In genomic region chr15:79348651-79349050, GRCm38 (mm10) we compare ENCODE assay signal across 8 mouse cellular contexts. TPM values are rescaled to one million over a fixed set of nuclear protein-coding genes. Genes with fewer than 3 reads are reported as not detected.
DNase-seq lines count a peak whose midpoint lies in the region; ATAC-seq and TF ChIP-seq lines count a peak whose summit lies in the region.

No protein-coding gene starts in this region.

- no peaks in the 10 kb centered on the region for H3K9me3 ChIP-seq in kidney, postnatal 0 days (replicated peaks; ENCODE audit: low read length)
- H3K9me3 ChIP-seq in embryonic facial prominence, embryonic 12.5 days = no peaks in the 10 kb centered on the region
- H3K9me3 ChIP-seq in intestine, embryonic 15.5 days = no peaks in the 10 kb centered on the region

- H3K27ac ChIP-seq in kidney, postnatal 0 days = peak overlapping the region; percentile 86
- H3K27ac ChIP-seq in embryonic facial prominence, embryonic 12.5 days = no peak overlapping the region
- H3K27ac ChIP-seq in intestine, embryonic 15.5 days = peak overlapping the region; percentile 100

- H3K4me3 ChIP-seq in kidney, postnatal 0 days (replicated peaks; ENCODE audit: low read depth, low read length) = peak overlapping the region; percentile 66
- H3K4me3 ChIP-seq in embryonic facial prominence, embryonic 12.5 days = peak overlapping the region; percentile 68; the same call in 1 of the 2 replicates
- H3K4me3 ChIP-seq in intestine, embryonic 15.5 days (replicated peaks) = peak overlapping the region; percentile 79
- H3K4me3 ChIP-seq in myocyte = peak overlapping the region; percentile 63

- 0 out of 2 replicates have a peak, but pooled peaks cover 14% of the 10 kb centered on the region for H3K4me1 ChIP-seq in kidney, postnatal 0 days (replicated peaks; ENCODE audit: insufficient read depth, low read length)
- peaks cover 14% of the 10 kb centered on the region for H3K4me1 ChIP-seq in embryonic facial prominence, embryonic 12.5 days
- H3K4me1 ChIP-seq in intestine, embryonic 15.5 days (replicated peaks) = peaks cover 44% of the 10 kb centered on the region

- H3K79me2 ChIP-seq in myocyte (ENCODE audit: control insufficient read depth, insufficient read depth) = no peaks in the 10 kb centered on the region

- ATAC-seq in kidney, postnatal 0 days (replicated peaks; ENCODE audit: low FRiP score, low read depth) = no peak
- no peak for ATAC-seq in embryonic facial prominence, embryonic 12.5 days (ENCODE audit: insufficient number of reproducible peaks, insufficient read depth, low FRiP score, low TSS enrichment)
- no peak for ATAC-seq in intestine, embryonic 15.5 days

- no peaks in the 10 kb centered on the region for H3K27me3 ChIP-seq in kidney, postnatal 0 days (ENCODE audit: insufficient read depth, low read length)
- H3K27me3 ChIP-seq in embryonic facial prominence, embryonic 12.5 days = peaks cover 8% of the 10 kb centered on the region
- no peaks in the 10 kb centered on the region for H3K27me3 ChIP-seq in intestine, embryonic 15.5 days (replicated peaks)
- H3K27me3 ChIP-seq in myocyte (ENCODE audit: control insufficient read depth, insufficient read depth, insufficient read length) = no peaks in the 10 kb centered on the region

- peak overlapping the region; percentile 76; the same call in 1 of the 2 replicates for H3K9ac ChIP-seq in kidney, postnatal 0 days (ENCODE audit: low read depth, low read length)
- 0 out of 2 replicates have a peak overlapping the region, but pooled peaks have one; percentile 63 for H3K9ac ChIP-seq in embryonic facial prominence, embryonic 12.5 days
- peak overlapping the region; percentile 88 for H3K9ac ChIP-seq in intestine, embryonic 15.5 days

- H3ac ChIP-seq in myocyte (ENCODE audit: control insufficient read depth, insufficient read length) = no peak overlapping the region

- TF ChIP-seq CTCF in kidney, postnatal 0 days (IDR thresholded peaks at IDR 0.05; ENCODE audit: low read depth) = no peak

- no peak for DNase-seq in kidney, postnatal 0 days (ENCODE audit: low spot score)
- DNase-seq in kidney, adult 11 months = no peak
- no peak for DNase-seq in adrenal gland, postnatal 36 days
- no peak for DNase-seq in urinary bladder, adult 2 months (ENCODE audit: low spot score)
- no peak for DNase-seq in left cerebral cortex, adult 18-20 months (ENCODE audit: low spot score in 2 of 2)

- WGBS in kidney, postnatal 0 days = 54% methylated on average over 8 of the region's 8 CpGs
- 55% methylated on average over 8 of the region's 8 CpGs for WGBS in embryonic facial prominence, embryonic 12.5 days
- 42% methylated on average over 8 of the region's 8 CpGs for WGBS in intestine, embryonic 15.5 days

- H3K4me2 ChIP-seq in kidney, postnatal 0 days (ENCODE audit: low read length) = peak overlapping the region; percentile 97
- H3K4me2 ChIP-seq in embryonic facial prominence, embryonic 12.5 days (replicated peaks) = peak overlapping the region; percentile 94
- peak overlapping the region; percentile 85 for H3K4me2 ChIP-seq in intestine, embryonic 15.5 days (replicated peaks)
- H3K4me2 ChIP-seq in myocyte (ENCODE audit: low read depth) = peak overlapping the region; percentile 90

- no peak for TF ChIP-seq POLR2A in myocyte (IDR thresholded peaks at IDR 0.05; ENCODE audit: insufficient read length, low read depth)

- no peaks in the 10 kb centered on the region for H3K36me3 ChIP-seq in kidney, postnatal 0 days (ENCODE audit: insufficient read depth, low read length)
- H3K36me3 ChIP-seq in embryonic facial prominence, embryonic 12.5 days = no peaks in the 10 kb centered on the region
- no peaks in the 10 kb centered on the region for H3K36me3 ChIP-seq in intestine, embryonic 15.5 days
- H3K36me3 ChIP-seq in myocyte (ENCODE audit: control insufficient read depth, insufficient read depth) = no peaks in the 10 kb centered on the region

TF ChIP-seq in myocyte, 11 proteins besides CTCF, POLR2A, EP300 and RAD21:
- no peak for TF ChIP-seq MYOG (IDR thresholded peaks at IDR 0.05; ENCODE audit: control insufficient read depth in 1 of 3, insufficient read depth in 1 of 3, insufficient read length in 2 of 3, low read depth in 2 of 3)
- no peak for TF ChIP-seq MYOD1 (IDR thresholded peaks at IDR 0.05; ENCODE audit: control insufficient read depth in 1 of 3, insufficient read length in 2 of 3, low read depth in 2 of 3)
- no peak for TF ChIP-seq SRF (IDR thresholded peaks at IDR 0.05; ENCODE audit: control insufficient read depth, insufficient read length, low read depth)
- TF ChIP-seq E2F4 (IDR thresholded peaks at IDR 0.05; ENCODE audit: insufficient read depth) = no peak
- TF ChIP-seq CEBPB (IDR thresholded peaks at IDR 0.05; ENCODE audit: insufficient read depth, poor library complexity, severe bottlenecking) = no peak
- no peak for TF ChIP-seq REST (IDR thresholded peaks at IDR 0.05; ENCODE audit: insufficient read depth, insufficient read length)
- no peak for TF ChIP-seq MAX (IDR thresholded peaks at IDR 0.05; ENCODE audit: low read depth)
- TF ChIP-seq POLR2AphosphoS2 (IDR thresholded peaks at IDR 0.05; ENCODE audit: insufficient read length, low read depth) = no peak
- TF ChIP-seq TCF3 (IDR thresholded peaks at IDR 0.05; ENCODE audit: insufficient read length, low read depth) = no peak
- TF ChIP-seq USF1 (IDR thresholded peaks at IDR 0.05; ENCODE audit: low read depth) = no peak
- TF ChIP-seq TCF12 (IDR thresholded peaks at IDR 0.05; ENCODE audit: insufficient read depth, poor library complexity, severe bottlenecking) = no peak

RNA-seq across cellular contexts. Expression of gene Maff, which starts 2.2 kb away (rescaled TPM):
- 6.9 and 7.3 TPM in 2 replicates for polyA plus RNA-seq in kidney, postnatal 0 days (2015; fragmentation: Nextera tagmentation; extraction: Ambion mirVana)
- polyA plus RNA-seq in embryonic facial prominence, embryonic 12.5 days (2016; fragmentation: Nextera tagmentation; extraction: Ambion mirVana) = 1.8 and 1.9 TPM in 2 replicates
- polyA plus RNA-seq in intestine, embryonic 15.5 days (2015; fragmentation: Nextera tagmentation; extraction: Ambion mirVana) = 5.8 and 7.9 TPM in 2 replicates
- 15.6 TPM for polyA plus RNA-seq in myocyte (2012; fragmentation: generic; extraction: Trizol)
- 10 to 100 TPM in 1 of 2 experiments, 1 to 10 TPM in 1; 6.3 to 19.1 TPM for total RNA-seq in adrenal gland, postnatal 36 days (2021)
- polyA plus RNA-seq in urinary bladder, adult 2 months (2012; rRNA removed) = 11.0 and 13.0 TPM in 2 replicates
- total RNA-seq in left cerebral cortex, adult 18-20 months (2021) = 1 to 10 TPM; 1.8 to 2.8 TPM

RNA-seq across cellular contexts. Expression of gene Pla2g6, which starts 20.5 kb away (rescaled TPM):
- 10.7 and 12.2 TPM in 2 replicates for polyA plus RNA-seq in kidney, postnatal 0 days (2015; fragmentation: Nextera tagmentation; extraction: Ambion mirVana)
- 13.3 and 15.4 TPM in 2 replicates for polyA plus RNA-seq in embryonic facial prominence, embryonic 12.5 days (2016; fragmentation: Nextera tagmentation; extraction: Ambion mirVana)
- polyA plus RNA-seq in intestine, embryonic 15.5 days (2015; fragmentation: Nextera tagmentation; extraction: Ambion mirVana) = 20.2 and 21.6 TPM in 2 replicates
- 36.3 TPM for polyA plus RNA-seq in myocyte (2012; fragmentation: generic; extraction: Trizol)
- total RNA-seq in adrenal gland, postnatal 36 days (2021) = 10 to 100 TPM; 25.1 to 30.8 TPM
- polyA plus RNA-seq in urinary bladder, adult 2 months (2012; rRNA removed) = 20.5 and 20.6 TPM in 2 replicates
- 10 to 100 TPM; 18.4 to 21.2 TPM for total RNA-seq in left cerebral cortex, adult 18-20 months (2021)

RNA-seq across cellular contexts. Expression of gene Tmem184b, which starts 54.7 kb away (rescaled TPM):
- 44.4 and 47.5 TPM in 2 replicates for polyA plus RNA-seq in kidney, postnatal 0 days (2015; fragmentation: Nextera tagmentation; extraction: Ambion mirVana)
- 61.7 and 63.1 TPM in 2 replicates for polyA plus RNA-seq in embryonic facial prominence, embryonic 12.5 days (2016; fragmentation: Nextera tagmentation; extraction: Ambion mirVana)
- 49.4 and 51.0 TPM in 2 replicates for polyA plus RNA-seq in intestine, embryonic 15.5 days (2015; fragmentation: Nextera tagmentation; extraction: Ambion mirVana)
- 110 TPM for polyA plus RNA-seq in myocyte (2012; fragmentation: generic; extraction: Trizol)
- 10 to 100 TPM; 46.6 to 75.2 TPM for total RNA-seq in adrenal gland, postnatal 36 days (2021)
- polyA plus RNA-seq in urinary bladder, adult 2 months (2012; rRNA removed) = 51.5 and 68.3 TPM in 2 replicates
- 10 to 100 TPM; 71.3 to 74.8 TPM for total RNA-seq in left cerebral cortex, adult 18-20 months (2021)
